Mouse (Mus musculus) midbrain, embryonic 14.5 days (tissue): ENCODE results near the gene Chtf18. TPM values are rescaled to one million over a fixed set of nuclear protein-coding genes. Genes with fewer than 3 reads are reported as not detected.

ENCODE experiments used
- ATAC-seq: fragments of 200-750 bp; cut with Nextera tagmentation; 2 replicates; pipeline ENCODE4 v1.8.0; 2017; ENCODE audit warnings: moderate number of reproducible peaks, moderate library complexity; ENCODE audit not compliant: low FRiP score, low TSS enrichment
- DNase-seq: peaks from one replicate; pipeline ENCODE4 v3.0.0-alpha.2; 2015
- H3K27ac ChIP-seq: fragments of 300-500 bp; sonication (generic); replicated peaks from 2 replicates; pipeline ENCODE4 v1.5.1; 2014; ENCODE audit warnings: mild to moderate bottlenecking, low read depth, low read length, moderate library complexity
- H3K27me3 ChIP-seq: fragments of 300-500 bp; sonication (generic); 2 replicates; pipeline ENCODE4 v1.6.1; 2014; ENCODE audit warnings: low read length, control low read depth, mixed read lengths; ENCODE audit not compliant: control insufficient read depth, insufficient read depth
- H3K36me3 ChIP-seq: fragments of 300-500 bp; sonication (generic); 2 replicates; pipeline ENCODE4 v1.6.1; 2014; ENCODE audit warnings: low read length, control low read depth; ENCODE audit not compliant: control insufficient read depth, insufficient read depth
- H3K4me1 ChIP-seq: fragments of 300-500 bp; sonication (generic); 2 replicates; pipeline ENCODE4 v1.6.1; 2014; ENCODE audit warnings: mild to moderate bottlenecking, antibody characterized with exemption, low read length, control low read depth; ENCODE audit not compliant: control insufficient read depth, insufficient read depth
- H3K4me2 ChIP-seq: fragments of 300-500 bp; sonication (generic); 2 replicates; pipeline ENCODE4 v1.6.1; 2014; ENCODE audit warnings: mild to moderate bottlenecking, low read length, moderate library complexity
- H3K4me3 ChIP-seq: fragments of 300-500 bp; sonication (generic); replicated peaks from 2 replicates; pipeline ENCODE4 v1.5.1; 2014; ENCODE audit warnings: low read depth, low read length
- H3K9ac ChIP-seq: fragments of 300-500 bp; sonication (generic); replicated peaks from 2 replicates; pipeline ENCODE4 v1.6.1; 2014; ENCODE audit warnings: mild to moderate bottlenecking, low read length, moderate library complexity
- H3K9me3 ChIP-seq: fragments of 300-500 bp; sonication (generic); 2 replicates; pipeline ENCODE4 v1.6.1; 2016; ENCODE audit warnings: low read length, control low read depth, mixed read lengths; ENCODE audit not compliant: control insufficient read depth
- WGBS: fragments of 180-500 bp; shearing (Covaris S2); extraction: QIAGEN DNeasy Blood & Tissue Kit; methylation state at CpG from one replicate; pipeline ENCODE4 v1.1.7; 2014; 5-methylcytosine and 5-hydroxymethylcytosine counted together
- polyA plus RNA-seq: library from polyadenylated mRNA; unstranded; fragments of >200 nt; fragmentation: Nextera tagmentation; extraction: Ambion mirVana; gene quantifications from 2 replicates; pipeline ENCODE4 v1.2.1, GENCODE M21; 2014

Gene Chtf18
- polyA plus RNA-seq = 4.5 and 5.0 TPM in 2 replicates

DNA sequence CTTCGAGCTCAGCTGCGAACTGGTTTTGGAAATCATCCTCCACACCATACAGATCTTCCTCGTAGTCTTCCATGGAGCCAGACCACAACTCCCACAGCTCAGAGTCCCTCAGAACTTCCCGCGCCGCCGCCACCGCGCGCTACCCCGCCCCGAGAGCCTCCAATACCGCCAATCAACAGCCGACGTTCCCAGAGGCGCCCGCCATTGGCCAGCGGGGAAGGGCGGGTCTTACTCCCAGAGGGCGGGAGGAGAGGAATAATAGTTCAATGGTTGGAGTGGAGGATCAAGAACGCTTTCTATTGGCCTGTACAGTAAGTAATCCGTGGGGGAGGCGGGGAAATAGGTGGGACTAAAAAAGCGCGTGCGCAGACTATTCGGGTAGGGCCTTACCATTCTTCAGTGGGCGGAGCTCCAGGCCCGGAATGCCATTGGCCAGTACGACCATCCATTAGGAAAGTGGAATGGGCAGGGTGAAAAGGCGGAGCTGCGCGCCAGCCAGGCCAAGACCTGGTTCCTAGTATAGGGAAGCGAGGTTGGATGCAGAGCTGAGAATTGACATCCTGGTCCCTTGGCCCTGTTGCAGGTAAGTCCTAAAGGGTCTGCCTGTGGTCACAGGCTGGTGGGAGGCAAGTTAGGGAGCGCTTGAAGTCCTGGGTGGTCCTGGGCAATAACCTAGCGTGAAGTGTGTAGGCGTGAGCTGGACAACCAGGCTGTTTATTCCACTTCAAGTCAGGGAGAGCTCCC is at the start of gene Chtf18, which contains the start of gene Rpusd1:
Gene Chtf18 (minus strand): TSS at position 155 of the 744 bp plus-strand sequence.
Gene Rpusd1 (plus strand): TSS at position 406 of the 744 bp plus-strand sequence.
- Histone ChIP-seq H3K9me3 (no peaks in the 10 kb centered on the region), H3K4me3 (peak within 1 kb of the TSS; percentile 63), H3K36me3 (peaks cover 11% of the 10 kb centered on the region; the same call in 1 of the 2 replicates), H3K27me3 (no peaks in the 10 kb centered on the region), H3K4me1 (peaks cover 14% of the 10 kb centered on the region), H3K27ac (peak within 1 kb of the TSS; percentile 60; the same call in 1 of the 2 replicates), H3K4me2 (peak within 1 kb of the TSS; percentile 97), H3K9ac (peak within 1 kb of the TSS; percentile 78)
- 2% methylated on average over 37 of the region's 37 CpGs for WGBS
- ATAC-seq = peak; percentile 99
- DNase-seq = peak; percentile 100

DNA sequence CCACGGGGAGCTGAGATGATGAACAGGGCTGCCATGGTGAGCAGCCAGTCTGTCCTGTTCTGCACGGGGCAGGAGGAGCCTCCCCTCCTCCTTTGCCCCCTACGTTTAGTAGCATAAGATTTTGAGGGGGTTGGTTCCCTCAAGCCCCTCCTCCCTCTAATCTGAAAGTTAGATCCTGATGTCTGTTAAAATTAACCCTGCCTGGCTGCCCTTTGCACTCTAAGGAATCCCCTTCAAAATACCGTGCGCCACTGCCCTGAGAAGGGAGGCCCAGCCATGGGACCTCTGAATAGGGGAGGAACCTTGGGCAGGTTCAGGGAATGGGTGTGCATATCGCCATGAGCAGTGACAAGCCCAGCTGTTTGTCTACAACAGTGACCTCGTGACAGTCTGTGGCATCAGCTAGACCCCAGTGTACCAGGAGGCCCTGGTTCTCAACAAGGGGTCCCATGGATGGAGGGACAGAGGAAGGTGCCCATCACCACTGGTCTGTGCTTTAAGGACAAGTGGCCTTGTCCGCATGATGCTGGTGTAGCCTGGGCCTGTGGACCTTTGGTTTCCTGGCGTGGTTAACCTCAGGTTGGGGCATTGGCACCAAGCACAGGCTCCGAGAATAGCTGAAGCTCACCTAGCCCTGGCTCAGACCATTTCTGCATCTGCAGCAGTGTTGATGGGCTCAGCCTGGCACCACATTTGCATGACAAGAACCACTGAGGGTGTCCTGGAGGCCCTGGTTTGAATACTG is 48.3 kb upstream of the Chtf18 start:
- no peak overlapping the region for H3K4me3 ChIP-seq
- 78% methylated on average over 10 of the region's 10 CpGs for WGBS
- H3K4me2 ChIP-seq = no peak overlapping the region
- no peak for ATAC-seq
- DNase-seq = no peak
- H3K4me1 ChIP-seq = peaks cover 7% of the 10 kb centered on the region
- no peaks in the 10 kb centered on the region; the same call in 1 of the 2 replicates for H3K36me3 ChIP-seq
- H3K27ac ChIP-seq = no peak overlapping the region
- no peaks in the 10 kb centered on the region for H3K9me3 ChIP-seq
- H3K9ac ChIP-seq = no peak overlapping the region
- no peaks in the 10 kb centered on the region for H3K27me3 ChIP-seq

DNA sequence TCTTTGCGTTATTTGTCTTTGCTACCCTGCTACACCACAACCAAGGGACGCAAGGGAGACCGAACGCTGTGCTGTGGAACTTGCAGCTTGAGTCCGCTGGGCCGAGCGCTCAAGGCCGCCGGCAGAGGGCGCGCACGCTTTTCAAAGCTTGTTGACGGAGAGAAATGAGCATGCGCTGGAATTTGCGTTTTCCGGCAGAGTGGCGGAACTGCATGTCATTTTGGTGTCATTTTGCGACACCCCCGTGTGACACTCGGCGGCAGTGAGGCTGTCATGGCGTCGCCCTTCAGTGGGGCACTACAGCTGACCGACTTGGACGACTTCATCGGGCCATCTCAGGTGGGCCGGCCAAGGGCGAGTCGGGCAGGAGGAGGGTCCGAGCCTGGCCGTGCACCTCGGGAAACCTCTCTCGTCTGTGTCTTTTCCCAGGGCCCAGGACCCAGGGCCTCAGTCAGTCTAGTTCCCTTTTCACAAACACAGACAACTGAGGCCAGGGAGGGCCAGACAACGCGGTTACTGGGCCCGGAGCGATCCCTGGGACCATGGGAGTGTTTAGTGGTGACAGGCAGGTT is 46.4 kb upstream of the Chtf18 start, which contains the start of gene Narfl:
Gene Narfl (plus strand): TSS at position 228 of the 572 bp plus-strand sequence.
- peak; percentile 99 for DNase-seq
- no peaks in the 10 kb centered on the region; the same call in 1 of the 2 replicates for H3K36me3 ChIP-seq
- H3K4me2 ChIP-seq = peak within 1 kb of the TSS; percentile 89
- H3K9me3 ChIP-seq = no peaks in the 10 kb centered on the region
- H3K27ac ChIP-seq = no peak within 1 kb of the TSS
- WGBS = 0% methylated on average over 37 of the region's 37 CpGs
- no peaks in the 10 kb centered on the region for H3K27me3 ChIP-seq
- H3K4me3 ChIP-seq = peak within 1 kb of the TSS; percentile 64
- peaks cover 7% of the 10 kb centered on the region for H3K4me1 ChIP-seq
- ATAC-seq = peak; percentile 83
- peak within 1 kb of the TSS; percentile 72 for H3K9ac ChIP-seq

- Histone ChIP-seq H3K36me3 (no peaks in the 10 kb centered on the region), H3K4me2 (no peak overlapping the region), H3K27ac (no peak overlapping the region), H3K4me3 (no peak overlapping the region), H3K27me3 (no peaks in the 10 kb centered on the region), H3K9ac (no peak overlapping the region), H3K4me1 (peaks cover 5% of the 10 kb centered on the region), H3K9me3 (no peaks in the 10 kb centered on the region)
- no peak for ATAC-seq
- DNase-seq = no peak
- WGBS = 51% methylated on average over 9 of the region's 9 CpGs
Measured at GRCm38 (mm10) chr17:25769331-25769730, 42.1 kb upstream of the Chtf18 start.

- WGBS = 52% methylated on average over 5 of the region's 5 CpGs
- no peaks in the 10 kb centered on the region for H3K27me3 ChIP-seq
- no peak overlapping the region for H3K9ac ChIP-seq
- no peak overlapping the region for H3K27ac ChIP-seq
- H3K4me3 ChIP-seq = no peak overlapping the region
- no peaks in the 10 kb centered on the region for H3K9me3 ChIP-seq
- no peak for ATAC-seq
- H3K4me2 ChIP-seq = no peak overlapping the region
- H3K4me1 ChIP-seq = no peaks in the 10 kb centered on the region
- DNase-seq = peak; percentile 57
- no peaks in the 10 kb centered on the region for H3K36me3 ChIP-seq
Measured at GRCm38 (mm10) chr17:25765886-25766285, 38.7 kb upstream of the Chtf18 start.

DNA sequence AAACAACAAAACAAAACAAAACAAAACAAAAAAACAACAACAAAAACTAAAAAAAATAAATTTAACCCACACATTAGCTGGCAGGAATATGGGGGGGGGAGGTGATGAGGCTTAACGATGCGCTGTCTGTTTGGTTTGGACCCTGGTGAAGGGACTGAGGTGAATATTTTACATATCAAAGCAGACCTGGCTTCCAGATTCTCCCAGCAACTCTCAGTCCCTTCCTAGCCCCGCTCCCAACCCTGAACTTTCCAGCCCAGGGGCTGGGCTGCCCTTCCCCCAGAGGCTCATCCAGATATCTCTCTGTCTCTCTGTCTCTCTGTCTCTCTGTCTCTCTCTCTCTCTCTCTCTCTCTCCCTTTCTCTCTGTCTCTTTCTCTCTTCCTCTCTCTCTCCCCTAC is 35.4 kb upstream of the Chtf18 start:
- H3K9ac ChIP-seq = no peak overlapping the region
- no peak overlapping the region for H3K4me2 ChIP-seq
- no peaks in the 10 kb centered on the region for H3K27me3 ChIP-seq
- no peaks in the 10 kb centered on the region for H3K36me3 ChIP-seq
- WGBS = 16% methylated on average over 3 of the region's 3 CpGs
- DNase-seq = no peak
- no peak overlapping the region for H3K4me3 ChIP-seq
- no peak overlapping the region for H3K27ac ChIP-seq
- no peaks in the 10 kb centered on the region for H3K9me3 ChIP-seq
- no peak for ATAC-seq
- H3K4me1 ChIP-seq = no peaks in the 10 kb centered on the region

GRCm38 (mm10) chr17:25761561-25761970 is 34.3 kb upstream of the Chtf18 start:
- ATAC-seq = no peak

GRCm38 (mm10) chr17:25760148-25760547 is 32.9 kb upstream of the Chtf18 start:
- H3K36me3 ChIP-seq = no peaks in the 10 kb centered on the region
- H3K4me3 ChIP-seq = no peak overlapping the region
- no peaks in the 10 kb centered on the region for H3K9me3 ChIP-seq
- ATAC-seq (no peak), DNase-seq (no peak)
- WGBS = 80% methylated on average over 8 of the region's 8 CpGs
- H3K4me1 ChIP-seq = no peaks in the 10 kb centered on the region
- no peak overlapping the region for H3K9ac ChIP-seq
- H3K4me2 ChIP-seq = no peak overlapping the region
- no peak overlapping the region for H3K27ac ChIP-seq
- H3K27me3 ChIP-seq = no peaks in the 10 kb centered on the region

More at GRCm38 (mm10) chr17:25761561-25761970, 34.3 kb upstream of the Chtf18 start:
- WGBS = 22% methylated on average over 4 of the region's 4 CpGs
- Histone ChIP-seq H3K9me3 (no peaks in the 10 kb centered on the region), H3K27ac (no peak overlapping the region), H3K36me3 (no peaks in the 10 kb centered on the region), H3K4me3 (no peak overlapping the region), H3K4me1 (no peaks in the 10 kb centered on the region), H3K27me3 (no peaks in the 10 kb centered on the region), H3K4me2 (no peak overlapping the region), H3K9ac (no peak overlapping the region)
- no peak for DNase-seq
